ENCODE assay signal across 16 mouse cellular contexts in genomic region chr15:97922421-97922820, GRCm38 (mm10).
"Had no signal": no experiment of that assay in that cellular context is flagged by ENCODE, and none has a peak within 500 bp of the region (broad histone marks: within the 10 kb centered on the region; RNA-seq: fewer than 3 reads in every experiment).

No protein-coding gene starts in this region.

- DNase-seq: kidney, postnatal 10 days; layer of hippocampus, postnatal 36 days; liver, embryonic 13.5 days; lung, postnatal 10 days; lung, postnatal 36 days; retina, postnatal 1 day; right cerebral cortex, postnatal 25 days; thymus, adult 18-20 months; thymus, postnatal 36 days had no signal

- H3K27me3 ChIP-seq: kidney, embryonic 15.5 days; liver, embryonic 13.5 days; lung, embryonic 15.5 days; midbrain, embryonic 15.5 days; neural tube, embryonic 13.5 days had no signal

- H3K9me3 ChIP-seq: kidney, embryonic 15.5 days; liver, embryonic 13.5 days; lung, embryonic 15.5 days; megakaryocyte, embryonic 14.5 days; midbrain, embryonic 10.5 days; midbrain, embryonic 15.5 days; neural tube, embryonic 13.5 days had no signal

- H3K9ac ChIP-seq: kidney, embryonic 15.5 days; liver, embryonic 13.5 days; lung, embryonic 15.5 days; midbrain, embryonic 15.5 days; neural tube, embryonic 13.5 days had no signal

- H3K36me3 ChIP-seq: kidney, embryonic 15.5 days; liver, embryonic 13.5 days; lung, embryonic 15.5 days; midbrain, embryonic 10.5 days; midbrain, embryonic 15.5 days; neural tube, embryonic 13.5 days had no signal

- H3K4me2 ChIP-seq: kidney, embryonic 15.5 days; liver, embryonic 13.5 days; lung, embryonic 15.5 days; midbrain, embryonic 15.5 days; neural tube, embryonic 13.5 days had no signal

- ATAC-seq: midbrain, embryonic 15.5 days had no signal

- H3K4me3 ChIP-seq: kidney, embryonic 15.5 days; left cerebral cortex, adult 2 months; liver, embryonic 13.5 days; lung, embryonic 15.5 days; megakaryocyte, embryonic 14.5 days; midbrain, embryonic 10.5 days; midbrain, embryonic 15.5 days; neural tube, embryonic 13.5 days had no signal

- H3K27ac ChIP-seq: kidney, embryonic 15.5 days; left cerebral cortex, adult 2 months; liver, embryonic 13.5 days; lung, embryonic 15.5 days; midbrain, embryonic 10.5 days; midbrain, embryonic 15.5 days; neural tube, embryonic 13.5 days had no signal

- H3K4me1 ChIP-seq: liver, embryonic 13.5 days; lung, embryonic 15.5 days; midbrain, embryonic 10.5 days; midbrain, embryonic 15.5 days; neural tube, embryonic 13.5 days had no signal
